Mouse (Mus musculus): ENCODE measurements around the gene Gpr61. TPM values are rescaled to one million over a fixed set of nuclear protein-coding genes. Genes with fewer than 3 reads are reported as not detected.

The Gpr61 gene
- total RNA-seq, 1 experiment: 0.09 TPM

DNA sequence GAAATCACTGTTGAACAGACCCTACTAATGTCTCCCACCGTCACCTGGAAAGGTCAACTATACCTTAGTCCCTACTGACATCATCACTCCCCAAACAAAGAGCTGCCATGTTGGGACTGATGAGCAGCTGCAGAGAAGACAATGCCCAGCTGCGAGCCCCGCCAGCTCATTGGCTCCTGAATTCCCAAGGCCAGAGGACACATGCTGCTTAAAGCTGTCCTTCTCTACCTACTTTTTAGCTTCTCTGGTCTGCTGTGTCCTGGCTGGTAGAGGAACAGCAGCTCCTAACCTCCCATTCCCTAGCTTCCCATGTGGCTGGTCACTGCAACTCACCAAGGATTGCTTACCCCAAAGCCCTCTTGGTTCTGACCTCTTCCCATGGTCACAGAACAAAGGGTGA lies 2.4 kb downstream of the Gpr61 start:
- Histone ChIP-seq H3K4me3 (ENCODE audit: insufficient read depth in 1 of 2, low read depth in 1 of 2, low read length in 2 of 2, poor library complexity in 1 of 2, severe bottlenecking in 1 of 2) (no peak overlapping the region), H3K9ac (ENCODE audit: insufficient read depth, low read depth, low read length, poor library complexity, severe bottlenecking) (no peak overlapping the region), H3K36me3 (ENCODE audit: control insufficient read depth, insufficient read depth, low read length, poor library complexity, severe bottlenecking) (no peaks in the 10 kb centered on the region), H3K9me3 (ENCODE audit: control insufficient read depth, insufficient read depth, low read depth, low read length) (no peaks in the 10 kb centered on the region), H3K4me1 (ENCODE audit: control insufficient read depth in 2 of 2, insufficient read depth in 2 of 2, low read length in 2 of 2, poor library complexity in 1 of 2) (peaks cover 0 to 8% of the 10 kb centered on the region in 2 experiments; a peak in 1 of 4 replicates), H3K27ac (ENCODE audit: insufficient read depth, low read depth, low read length, poor library complexity, severe bottlenecking) (no peak overlapping the region)
- in situ Hi-C loops (cut with MboI; ENCODE audit: low sequenced_read_pairs in 2 of 2, unreplicated experiment in 2 of 2): no loop called here
- TF ChIP-seq ZNF384 (IDR thresholded peaks at IDR 0.05; ENCODE audit: low read depth, low read length): no peak
- TF ChIP-seq ZC3H11A (IDR thresholded peaks at IDR 0.05; ENCODE audit: borderline replicate concordance, low read depth, low read length): no peak
- no peak for TF ChIP-seq CHD2 (IDR thresholded peaks at IDR 0.05; ENCODE audit: low read depth, low read length)
- TF ChIP-seq HCFC1 (IDR thresholded peaks at IDR 0.05; ENCODE audit: borderline replicate concordance, insufficient read depth, low read length): no peak
- TF ChIP-seq MAFK (IDR thresholded peaks at IDR 0.05; ENCODE audit: insufficient read depth, low read depth, low read length): no peak
- no peak for DNase-seq (ENCODE audit: low read depth, low spot score)

- Histone ChIP-seq H3K9me3 (ENCODE audit: control insufficient read depth, insufficient read depth, low read depth, low read length) (no peaks in the 10 kb centered on the region), H3K4me1 (ENCODE audit: control insufficient read depth in 2 of 2, insufficient read depth in 2 of 2, low read length in 2 of 2, poor library complexity in 1 of 2) (peaks cover 0 to 8% of the 10 kb centered on the region in 2 experiments; a peak in 1 of 4 replicates), H3K9ac (ENCODE audit: insufficient read depth, low read depth, low read length, poor library complexity, severe bottlenecking) (no peak overlapping the region), H3K27ac (ENCODE audit: insufficient read depth, low read depth, low read length, poor library complexity, severe bottlenecking) (no peak overlapping the region), H3K36me3 (ENCODE audit: control insufficient read depth, insufficient read depth, low read length, poor library complexity, severe bottlenecking) (no peaks in the 10 kb centered on the region), H3K4me3 (ENCODE audit: insufficient read depth in 1 of 2, low read depth in 1 of 2, low read length in 2 of 2, poor library complexity in 1 of 2, severe bottlenecking in 1 of 2) (no peak overlapping the region)
- no peak for TF ChIP-seq CHD2 (IDR thresholded peaks at IDR 0.05; ENCODE audit: low read depth, low read length)
- TF ChIP-seq MAFK (IDR thresholded peaks at IDR 0.05; ENCODE audit: insufficient read depth, low read depth, low read length): no peak
- TF ChIP-seq ZC3H11A (IDR thresholded peaks at IDR 0.05; ENCODE audit: borderline replicate concordance, low read depth, low read length): peak; percentile 84; the same call in 1 of the 2 replicates
- DNase-seq (ENCODE audit: low read depth, low spot score): peak; percentile 83
- in situ Hi-C loops (cut with MboI; ENCODE audit: low sequenced_read_pairs in 2 of 2, unreplicated experiment in 2 of 2): no loop called here
These were observed 7.1 kb downstream of the Gpr61 start for GRCm38 (mm10) chr3:108147386-108148235.

GRCm38 (mm10) chr3:108146671-108147070 lies 8.0 kb downstream of the Gpr61 start:
- Histone ChIP-seq H3K36me3 (ENCODE audit: control insufficient read depth, insufficient read depth, low read length, poor library complexity, severe bottlenecking) (no peaks in the 10 kb centered on the region), H3K9me3 (ENCODE audit: control insufficient read depth, insufficient read depth, low read depth, low read length) (no peaks in the 10 kb centered on the region), H3K4me3 (ENCODE audit: insufficient read depth in 1 of 2, low read depth in 1 of 2, low read length in 2 of 2, poor library complexity in 1 of 2, severe bottlenecking in 1 of 2) (peak overlapping the region; percentile 86 to 91), H3K9ac (ENCODE audit: insufficient read depth, low read depth, low read length, poor library complexity, severe bottlenecking) (peak overlapping the region; percentile 76), H3K27ac (ENCODE audit: insufficient read depth, low read depth, low read length, poor library complexity, severe bottlenecking) (no peak overlapping the region), H3K4me1 (ENCODE audit: control insufficient read depth in 2 of 2, insufficient read depth in 2 of 2, low read length in 2 of 2, poor library complexity in 1 of 2) (peaks cover 0 to 8% of the 10 kb centered on the region in 2 experiments; a peak in 1 of 4 replicates)
- DNase-seq (ENCODE audit: low read depth, low spot score): no peak
- in situ Hi-C loops (cut with MboI; ENCODE audit: low sequenced_read_pairs in 2 of 2, unreplicated experiment in 2 of 2): no loop called here
- TF ChIP-seq HCFC1 (IDR thresholded peaks at IDR 0.05; ENCODE audit: borderline replicate concordance, insufficient read depth, low read length) (no peak), ZC3H11A (IDR thresholded peaks at IDR 0.05; ENCODE audit: borderline replicate concordance, low read depth, low read length) (no peak)

DNA sequence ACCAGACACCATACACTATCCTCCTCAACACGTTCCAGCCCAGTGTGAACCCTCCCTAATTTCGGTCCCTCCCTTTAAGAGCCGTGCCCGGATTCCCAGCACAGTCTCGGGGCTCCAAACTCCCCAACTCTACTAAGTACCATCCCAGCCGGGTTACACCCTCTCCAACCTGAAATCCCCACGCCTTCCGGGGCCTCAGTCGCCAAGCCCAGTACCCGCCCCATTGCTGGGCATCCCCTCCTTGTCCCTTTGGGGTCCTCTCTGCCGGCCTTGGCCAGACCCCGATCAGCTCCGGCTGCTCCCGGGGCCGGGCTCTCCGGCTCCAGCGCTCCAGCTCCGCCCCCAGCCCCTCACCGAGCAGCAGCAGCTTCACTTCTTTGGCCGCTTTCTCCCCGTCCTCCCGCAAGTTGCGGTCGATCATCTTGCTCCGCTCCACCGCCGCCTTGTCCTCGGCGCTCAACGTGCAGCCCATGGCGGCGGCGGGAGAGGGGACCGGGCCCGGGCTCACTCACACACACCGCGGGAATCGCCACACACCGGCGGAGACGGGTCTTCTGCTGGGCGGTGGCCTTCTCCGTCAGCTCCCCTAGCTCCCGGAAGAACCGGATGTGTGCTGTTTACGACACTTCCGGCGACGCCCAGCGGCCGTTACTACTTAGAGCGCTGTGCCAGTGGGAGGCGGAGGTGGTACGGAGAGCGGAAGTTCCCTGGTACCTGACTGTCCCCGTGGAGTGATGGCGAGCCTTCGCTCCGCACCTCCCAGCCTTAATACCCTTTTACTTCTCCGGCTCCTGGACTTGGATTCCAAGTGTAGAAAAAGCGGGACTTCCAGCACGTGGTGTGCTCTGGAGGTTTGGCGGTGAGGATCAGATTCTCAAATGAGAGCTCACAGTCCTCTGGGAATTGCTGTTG lies 8.9 kb downstream of the Gpr61 start, which contains the start of gene Gnai3:
TSS of gene Gnai3 (minus strand) at position 613 of the 912 bp plus-strand sequence.
- DNase-seq (ENCODE audit: low read depth, low spot score): peak; percentile 86
- Histone ChIP-seq H3K36me3 (ENCODE audit: control insufficient read depth, insufficient read depth, low read length, poor library complexity, severe bottlenecking) (no peaks in the 10 kb centered on the region), H3K27ac (ENCODE audit: insufficient read depth, low read depth, low read length, poor library complexity, severe bottlenecking) (peak within 1 kb of the TSS; percentile 42; the same call in 1 of the 2 replicates), H3K4me3 (ENCODE audit: insufficient read depth in 1 of 2, low read depth in 1 of 2, low read length in 2 of 2, poor library complexity in 1 of 2, severe bottlenecking in 1 of 2) (peak within 1 kb of the TSS; percentile 86 to 91), H3K4me1 (ENCODE audit: control insufficient read depth in 2 of 2, insufficient read depth in 2 of 2, low read length in 2 of 2, poor library complexity in 1 of 2) (peaks cover 0 to 2% of the 10 kb centered on the region in 2 experiments; a peak in 1 of 4 replicates), H3K9ac (ENCODE audit: insufficient read depth, low read depth, low read length, poor library complexity, severe bottlenecking) (peak within 1 kb of the TSS; percentile 89), H3K9me3 (ENCODE audit: control insufficient read depth, insufficient read depth, low read depth, low read length) (no peaks in the 10 kb centered on the region)
- TF ChIP-seq ZNF384 (IDR thresholded peaks at IDR 0.05; ENCODE audit: low read depth, low read length) (no peak), HCFC1 (IDR thresholded peaks at IDR 0.05; ENCODE audit: borderline replicate concordance, insufficient read depth, low read length) (peak; percentile 53), CHD2 (IDR thresholded peaks at IDR 0.05; ENCODE audit: low read depth, low read length) (no peak), ZC3H11A (IDR thresholded peaks at IDR 0.05; ENCODE audit: borderline replicate concordance, low read depth, low read length) (no peak)
- in situ Hi-C loops (cut with MboI; ENCODE audit: low sequenced_read_pairs in 2 of 2, unreplicated experiment in 2 of 2): no loop called here

Measured in ES-E14 (cell line).